Mouse (Mus musculus) forebrain, postnatal 0 days (tissue): ENCODE results near the gene Ndufa1. TPM values are rescaled to one million over a fixed set of nuclear protein-coding genes. Genes with fewer than 3 reads are reported as not detected.

Source experiments
- ATAC-seq: fragments of 200-750 bp; cut with Nextera tagmentation; 2 replicates; pipeline ENCODE4 v1.8.0; 2017; ENCODE audit warnings: mild to moderate bottlenecking, moderate library complexity
- DNase-seq: peaks from one replicate; pipeline ENCODE4 v3.0.0-alpha.2; 2015
- H3K27ac ChIP-seq: fragments of 300-500 bp; sonication (generic); 2 replicates; pipeline ENCODE4 v1.5.1; 2014; ENCODE audit warnings: low read depth, mild to moderate bottlenecking, antibody characterized with exemption, low read length, moderate library complexity, mixed read lengths
- H3K27me3 ChIP-seq: fragments of 300-500 bp; sonication (generic); 2 replicates; pipeline ENCODE4 v1.6.1; 2014; ENCODE audit warnings: mild to moderate bottlenecking, low read length, mixed read lengths; ENCODE audit not compliant: insufficient read depth
- H3K36me3 ChIP-seq: fragments of 300-500 bp; sonication (generic); 2 replicates; pipeline ENCODE4 v1.6.1; 2014; ENCODE audit warnings: mild to moderate bottlenecking, moderate library complexity; ENCODE audit not compliant: insufficient read depth
- H3K4me1 ChIP-seq: fragments of 300-500 bp; sonication (generic); 2 replicates; pipeline ENCODE4 v1.6.1; 2014; ENCODE audit warnings: antibody characterized with exemption; ENCODE audit not compliant: insufficient read depth
- H3K4me2 ChIP-seq: fragments of 300-500 bp; sonication (generic); 2 replicates; pipeline ENCODE4 v1.6.1; 2014; ENCODE audit warnings: low read depth, mild to moderate bottlenecking, moderate library complexity
- H3K4me3 ChIP-seq: fragments of 300-500 bp; sonication (generic); 2 replicates; pipeline ENCODE4 v1.5.1; 2014; ENCODE audit warnings: low read depth, low read length, mixed read lengths
- H3K9ac ChIP-seq: fragments of 300-500 bp; sonication (generic); 2 replicates; pipeline ENCODE4 v1.6.1; 2014; ENCODE audit warnings: mild to moderate bottlenecking
- H3K9me3 ChIP-seq: fragments of 300-500 bp; sonication (generic); 2 replicates; pipeline ENCODE4 v1.6.1; 2016; ENCODE audit warnings: low read length
- CTCF ChIP-seq: sonication (generic); IDR thresholded peaks from 2 replicates; pipeline ENCODE4 v1.5.1; 2016; ENCODE audit warnings: antibody characterized with exemption, control low read depth, low read depth
- WGBS: fragments of 180-500 bp; shearing (Covaris S2); extraction: QIAGEN DNeasy Blood & Tissue Kit; methylation state at CpG from one replicate; pipeline ENCODE4 v1.1.7; 2014; 5-methylcytosine and 5-hydroxymethylcytosine counted together
- polyA plus RNA-seq: library from polyadenylated mRNA; unstranded; fragments of >200 nt; fragmentation: Nextera tagmentation; extraction: Ambion mirVana; gene quantifications from 2 replicates; pipeline ENCODE4 v1.2.1, GENCODE M21; 2015
- total RNA-seq: library from RNA; depleted of rRNA; stranded (reverse); fragments of >200 nt; gene quantifications from 2 replicates; pipeline ENCODE4 v1.2.3, GENCODE M21; 2014; rRNA removed

Ndufa1 gene
- total and polyA plus RNA-seq, 2 experiments from 2014 or later = 189 to 644 TPM

GRCm38 (mm10) chrX:37141732-37142131, 49.2 kb downstream of the Ndufa1 start:
- DNase-seq = no peak
- 84% methylated on average over 3 of the region's 3 CpGs for WGBS
- no peaks in the 10 kb centered on the region for H3K4me1 ChIP-seq
- H3K4me3 ChIP-seq = no peak overlapping the region
- H3K9ac ChIP-seq = no peak overlapping the region
- H3K27me3 ChIP-seq = no peaks in the 10 kb centered on the region
- no peak overlapping the region for H3K4me2 ChIP-seq
- H3K36me3 ChIP-seq = peaks cover 10% of the 10 kb centered on the region; the same call in 1 of the 2 replicates
- no peak overlapping the region for H3K27ac ChIP-seq
- no peaks in the 10 kb centered on the region for H3K9me3 ChIP-seq
- no peak for TF ChIP-seq CTCF
- no peak for ATAC-seq

Other genes starting within 250 kb of the Ndufa1 start
- gene Sept6, start 199.4 kb downstream of the Ndufa1 start, total RNA-seq = 98.6 and 101 TPM in 2 replicates
- 59.1 and 60.8 TPM in 2 replicates for gene Sept6, start 199.4 kb downstream of the Ndufa1 start, polyA plus RNA-seq
- gene Sowahd, start 142.3 kb downstream of the Ndufa1 start, total RNA-seq = not detected in 2 replicates
- 0.12 TPM in 1 of 2 replicates, not detected in the other for gene Sowahd, start 142.3 kb downstream of the Ndufa1 start, polyA plus RNA-seq
- gene Rpl39, start 105.8 kb downstream of the Ndufa1 start, total RNA-seq = 270 and 540 TPM in 2 replicates
- gene Rpl39, start 105.8 kb downstream of the Ndufa1 start, polyA plus RNA-seq = 360 and 524 TPM in 2 replicates
- 15.2 and 18.5 TPM in 2 replicates for gene Upf3b, start 80.8 kb downstream of the Ndufa1 start, total RNA-seq
- gene Upf3b, start 80.8 kb downstream of the Ndufa1 start, polyA plus RNA-seq = 17.8 and 21.1 TPM in 2 replicates
- gene Nkap, start 64.4 kb downstream of the Ndufa1 start, total RNA-seq = 25.2 and 30.6 TPM in 2 replicates
- 10.6 and 19.5 TPM in 2 replicates for gene Nkap, start 64.4 kb downstream of the Ndufa1 start, polyA plus RNA-seq
- gene Akap14, start 22.3 kb downstream of the Ndufa1 start, total RNA-seq = 0.31 and 0.48 TPM in 2 replicates
- gene Akap14, start 22.3 kb downstream of the Ndufa1 start, polyA plus RNA-seq = 0.18 and 0.58 TPM in 2 replicates
- 4.2 and 7.8 TPM in 2 replicates for gene Rnf113a1, start 82 bp upstream of the Ndufa1 start, total RNA-seq
- gene Rnf113a1, start 82 bp upstream of the Ndufa1 start, polyA plus RNA-seq = 22.9 and 24.0 TPM in 2 replicates
- not detected in 2 replicates for gene Gm9, start 19.9 kb upstream of the Ndufa1 start, total RNA-seq
- gene Gm9, start 19.9 kb upstream of the Ndufa1 start, polyA plus RNA-seq = not detected in 2 replicates
- not detected in 2 replicates for gene Rhox1, start 31.1 kb upstream of the Ndufa1 start, total RNA-seq
- not detected in 2 replicates for gene Rhox1, start 31.1 kb upstream of the Ndufa1 start, polyA plus RNA-seq
- not detected in 2 replicates for gene Rhox2a, start 53.8 kb upstream of the Ndufa1 start, total RNA-seq
- not detected in 2 replicates for gene Rhox2a, start 53.8 kb upstream of the Ndufa1 start, polyA plus RNA-seq
- not detected in 2 replicates for gene Rhox3a, start 58.8 kb upstream of the Ndufa1 start, total RNA-seq
- gene Rhox3a, start 58.8 kb upstream of the Ndufa1 start, polyA plus RNA-seq = not detected in 2 replicates
- not detected in 2 replicates for gene Rhox4a, start 74.2 kb upstream of the Ndufa1 start, total RNA-seq
- gene Rhox4a, start 74.2 kb upstream of the Ndufa1 start, polyA plus RNA-seq = not detected in 2 replicates
- not detected in 2 replicates for gene Rhox3a2, start 188.9 kb upstream of the Ndufa1 start, total RNA-seq
- not detected in 2 replicates for gene Rhox3a2, start 188.9 kb upstream of the Ndufa1 start, polyA plus RNA-seq
- not detected in 2 replicates for gene Rhox4a2, start 199.7 kb upstream of the Ndufa1 start, total RNA-seq
- gene Rhox4a2, start 199.7 kb upstream of the Ndufa1 start, polyA plus RNA-seq = not detected in 2 replicates
- gene Rhox2b, start 220.9 kb upstream of the Ndufa1 start, total RNA-seq = not detected in 2 replicates
- gene Rhox2b, start 220.9 kb upstream of the Ndufa1 start, polyA plus RNA-seq = not detected in 2 replicates
- gene Rhox4b, start 241.3 kb upstream of the Ndufa1 start, total RNA-seq = not detected in 2 replicates
- gene Rhox4b, start 241.3 kb upstream of the Ndufa1 start, polyA plus RNA-seq = not detected in 2 replicates